Mouse (Mus musculus): ENCODE data around the gene Metap1d.

DNA sequence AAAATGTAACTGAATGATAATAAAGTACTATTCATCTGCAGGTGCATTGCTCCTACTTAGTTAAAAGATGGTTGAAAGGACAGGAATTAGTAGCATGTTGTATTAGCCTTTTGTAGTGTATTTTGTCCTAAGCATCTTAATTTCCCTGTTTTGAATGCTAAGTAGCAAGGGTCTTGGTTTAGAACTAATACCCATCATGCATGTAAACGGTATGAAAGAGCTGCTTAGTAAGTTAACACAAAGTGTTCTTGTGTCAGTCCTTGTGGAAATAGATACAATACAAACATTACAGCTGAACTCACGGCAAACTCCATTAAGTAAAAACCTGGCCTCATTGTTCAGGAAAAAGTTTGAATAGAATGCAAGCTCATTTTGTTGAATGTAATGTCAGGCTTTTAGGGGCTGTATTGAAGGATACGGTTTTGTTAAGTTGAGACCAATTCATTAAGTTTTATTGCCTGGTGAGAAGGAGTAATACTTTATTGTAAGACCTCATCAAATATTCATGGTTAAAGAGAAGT is 34.3 kb upstream of the Metap1d start:
- TF ChIP-seq REST (IDR thresholded peaks at IDR 0.05; ENCODE audit: insufficient read depth, insufficient read length) (no peak), POLR2A (IDR thresholded peaks at IDR 0.05; ENCODE audit: insufficient read length, low read depth) (no peak), TCF12 (IDR thresholded peaks at IDR 0.05; ENCODE audit: insufficient read depth, poor library complexity, severe bottlenecking) (no peak), MAX (IDR thresholded peaks at IDR 0.05; ENCODE audit: low read depth) (no peak), MYOD1 (IDR thresholded peaks at IDR 0.05; ENCODE audit: control insufficient read depth in 1 of 3, insufficient read length in 2 of 3, low read depth in 2 of 3) (no peak), CEBPB (IDR thresholded peaks at IDR 0.05; ENCODE audit: insufficient read depth, poor library complexity, severe bottlenecking) (no peak), MYOG (IDR thresholded peaks at IDR 0.05; ENCODE audit: control insufficient read depth in 1 of 3, insufficient read depth in 1 of 3, insufficient read length in 2 of 3, low read depth in 2 of 3) (no peak), E2F4 (IDR thresholded peaks at IDR 0.05; ENCODE audit: insufficient read depth) (no peak)

Data from myocyte (in vitro differentiated cells).